Mouse (Mus musculus): Measurements from ENCODE around the gene Gm10778.

DNA sequence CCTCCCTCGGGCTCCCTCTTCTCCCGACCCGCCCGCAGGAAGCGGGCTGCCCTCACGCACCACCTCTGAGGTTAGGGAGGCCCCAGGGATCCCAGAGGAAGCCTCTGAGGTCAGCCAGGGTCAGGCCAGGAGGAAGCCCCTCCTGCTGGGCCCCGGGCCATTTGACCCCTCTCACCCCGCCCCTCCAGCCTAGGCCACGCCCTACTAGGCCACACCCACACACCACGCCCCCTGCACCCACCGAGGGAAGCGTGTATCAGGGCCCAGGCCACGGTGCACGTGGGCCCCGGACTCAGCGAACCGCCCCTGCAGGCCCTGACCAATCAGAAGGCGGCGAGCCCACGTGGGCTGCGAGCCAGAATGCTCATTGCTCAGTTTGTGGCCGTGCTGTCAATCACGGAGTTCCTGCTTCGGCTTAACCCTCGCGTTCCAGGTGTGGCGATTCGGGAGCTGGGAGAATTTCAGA, 48.1 kb upstream of the Gm10778 start, which contains the start of gene Tle6:
- no peak for TF ChIP-seq CTCF (IDR thresholded peaks at IDR 0.05; ENCODE audit: control insufficient read depth, insufficient read depth, insufficient read length)
- TF ChIP-seq MAX (IDR thresholded peaks at IDR 0.05), result no peak
- TF ChIP-seq MYOD1 (IDR thresholded peaks at IDR 0.05; ENCODE audit: control insufficient read depth, insufficient read length, low read depth), result no peak
- peak; percentile 79 for TF ChIP-seq USF1 (IDR thresholded peaks at IDR 0.05; ENCODE audit: low read depth)
